Mouse (Mus musculus): ENCODE results near the gene Vps52. TPM values are rescaled to one million over a fixed set of nuclear protein-coding genes. Genes with fewer than 3 reads are reported as not detected.

Gene Vps52
- polyA plus RNA-seq, 1 experiment: 35.7 TPM

GRCm38 (mm10) chr17:33913905-33914304, 41.7 kb upstream of the Vps52 start:
- Histone ChIP-seq H3K4me3 (ENCODE audit: insufficient read depth, low read length) (no peak overlapping the region), H3K4me1 (ENCODE audit: control insufficient read depth, insufficient read depth, low read length) (peaks cover 3% of the 10 kb centered on the region; the same call in 1 of the 2 replicates), H3K27ac (ENCODE audit: insufficient read depth, low read length) (no peak overlapping the region)
- no peak for TF ChIP-seq POLR2A (IDR thresholded peaks at IDR 0.05; ENCODE audit: low read depth, low read length)
- no peak for TF ChIP-seq CTCF (IDR thresholded peaks at IDR 0.05; ENCODE audit: borderline replicate concordance, insufficient read depth, low read length)

GRCm38 (mm10) chr17:33914969-33915391, 40.6 kb upstream of the Vps52 start:
- Histone ChIP-seq H3K4me3 (ENCODE audit: insufficient read depth, low read length) (no peak overlapping the region), H3K4me1 (ENCODE audit: control insufficient read depth, insufficient read depth, low read length) (peaks cover 3% of the 10 kb centered on the region; the same call in 1 of the 2 replicates), H3K27ac (ENCODE audit: insufficient read depth, low read length) (no peak overlapping the region)
- no peak for TF ChIP-seq POLR2A (IDR thresholded peaks at IDR 0.05; ENCODE audit: low read depth, low read length)
- no peak for TF ChIP-seq CTCF (IDR thresholded peaks at IDR 0.05; ENCODE audit: borderline replicate concordance, insufficient read depth, low read length)

- TF ChIP-seq CTCF (IDR thresholded peaks at IDR 0.05; ENCODE audit: borderline replicate concordance, insufficient read depth, low read length) (no peak), POLR2A (IDR thresholded peaks at IDR 0.05; ENCODE audit: low read depth, low read length) (0 out of 2 replicates have a peak, but pooled peaks have one; percentile 6)
- peaks cover 3% of the 10 kb centered on the region; the same call in 1 of the 2 replicates for H3K4me1 ChIP-seq (ENCODE audit: control insufficient read depth, insufficient read depth, low read length)
- H3K4me3 ChIP-seq (ENCODE audit: insufficient read depth, low read length): peak within 1 kb of the TSS; percentile 69
- H3K27ac ChIP-seq (ENCODE audit: insufficient read depth, low read length): 0 out of 2 replicates have a peak within 1 kb of the TSS, but pooled peaks have one; percentile 21
These were observed 39.9 kb upstream of the Vps52 start, which contains the start of the genes Tapbp and Zbtb22 for GRCm38 (mm10) chr17:33915671-33916250. Gene Tapbp, plus strand, starts transcription at chr17:33915899. Gene Zbtb22, plus strand, starts transcription at chr17:33915904.

DNA sequence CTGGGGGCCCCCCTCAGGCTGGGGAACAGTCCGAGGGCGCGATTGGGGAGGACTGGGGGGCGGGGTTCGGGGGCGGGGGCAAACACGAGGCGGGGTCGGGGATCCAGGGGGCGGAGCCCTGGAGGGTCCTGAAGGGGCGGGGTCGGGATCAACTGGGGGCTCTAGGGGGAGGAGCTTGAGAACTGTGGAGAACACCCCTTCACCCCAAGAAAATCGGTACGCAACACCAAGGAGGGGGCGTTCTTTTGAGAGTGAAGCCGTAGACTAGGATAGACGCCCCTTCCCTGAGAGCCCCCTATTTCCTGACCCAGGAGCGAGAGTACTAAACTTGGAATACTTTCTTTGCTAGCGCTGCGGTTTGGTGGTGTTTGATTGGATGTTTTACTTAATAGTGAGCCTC, 39.3 kb upstream of the Vps52 start:
- Histone ChIP-seq H3K4me3 (ENCODE audit: insufficient read depth, low read length) (peak overlapping the region; percentile 69), H3K27ac (ENCODE audit: insufficient read depth, low read length) (no peak overlapping the region), H3K4me1 (ENCODE audit: control insufficient read depth, insufficient read depth, low read length) (peaks cover 3% of the 10 kb centered on the region; the same call in 1 of the 2 replicates)
- TF ChIP-seq CTCF (IDR thresholded peaks at IDR 0.05; ENCODE audit: borderline replicate concordance, insufficient read depth, low read length) (no peak), POLR2A (IDR thresholded peaks at IDR 0.05; ENCODE audit: low read depth, low read length) (peak; percentile 10; the same call in 1 of the 2 replicates)

- Histone ChIP-seq H3K4me1 (ENCODE audit: control insufficient read depth, insufficient read depth, low read length) (peaks cover 3% of the 10 kb centered on the region; the same call in 1 of the 2 replicates), H3K4me3 (ENCODE audit: insufficient read depth, low read length) (peak overlapping the region; percentile 69), H3K27ac (ENCODE audit: insufficient read depth, low read length) (no peak overlapping the region)
- TF ChIP-seq POLR2A (IDR thresholded peaks at IDR 0.05; ENCODE audit: low read depth, low read length) (no peak), CTCF (IDR thresholded peaks at IDR 0.05; ENCODE audit: borderline replicate concordance, insufficient read depth, low read length) (no peak)
These were observed 38.6 kb upstream of the Vps52 start for GRCm38 (mm10) chr17:33916847-33917655.

- peaks cover 3% of the 10 kb centered on the region; the same call in 1 of the 2 replicates for H3K4me1 ChIP-seq (ENCODE audit: control insufficient read depth, insufficient read depth, low read length)
- H3K27ac ChIP-seq (ENCODE audit: insufficient read depth, low read length): no peak overlapping the region
- H3K4me3 ChIP-seq (ENCODE audit: insufficient read depth, low read length): no peak overlapping the region
- TF ChIP-seq POLR2A (IDR thresholded peaks at IDR 0.05; ENCODE audit: low read depth, low read length) (no peak), CTCF (IDR thresholded peaks at IDR 0.05; ENCODE audit: borderline replicate concordance, insufficient read depth, low read length) (no peak)
These were observed 37.8 kb upstream of the Vps52 start for GRCm38 (mm10) chr17:33917656-33918292.

GRCm38 (mm10) chr17:33918293-33919203, 37.1 kb upstream of the Vps52 start:
- peaks cover 3% of the 10 kb centered on the region; the same call in 1 of the 2 replicates for H3K4me1 ChIP-seq (ENCODE audit: control insufficient read depth, insufficient read depth, low read length)
- H3K27ac ChIP-seq (ENCODE audit: insufficient read depth, low read length): peak overlapping the region; percentile 24; the same call in 1 of the 2 replicates
- TF ChIP-seq CTCF (IDR thresholded peaks at IDR 0.05; ENCODE audit: borderline replicate concordance, insufficient read depth, low read length): no peak
- TF ChIP-seq POLR2A (IDR thresholded peaks at IDR 0.05; ENCODE audit: low read depth, low read length): 0 out of 2 replicates have a peak, but pooled peaks have one; percentile 10
- H3K4me3 ChIP-seq (ENCODE audit: insufficient read depth, low read length): peak overlapping the region; percentile 61

GRCm38 (mm10) chr17:33919351-33920281, 36.0 kb upstream of the Vps52 start:
- Histone ChIP-seq H3K4me1 (ENCODE audit: control insufficient read depth, insufficient read depth, low read length) (peaks cover 3% of the 10 kb centered on the region; the same call in 1 of the 2 replicates), H3K4me3 (ENCODE audit: insufficient read depth, low read length) (peak overlapping the region; percentile 61), H3K27ac (ENCODE audit: insufficient read depth, low read length) (peak overlapping the region; percentile 24)
- TF ChIP-seq CTCF (IDR thresholded peaks at IDR 0.05; ENCODE audit: borderline replicate concordance, insufficient read depth, low read length) (peak; percentile 20; the same call in 1 of the 2 replicates), POLR2A (IDR thresholded peaks at IDR 0.05; ENCODE audit: low read depth, low read length) (peak; percentile 60)
